Mouse (Mus musculus) frontal cortex, postnatal 36 days (tissue): ENCODE data around the gene Fbxl16.
A peak's percentile ranks its signal among the peaks of the same experiment; 100 is the strongest.

Source experiments
- DNase-seq, 2 experiments: peaks; one replicate each; pipeline ENCODE4 v3.0.0; 2022; ENCODE audit warnings: low spot score in 2 of 2

Fbxl16 gene

GRCm38 (mm10) chr17:25828712-25829557, 20.1 kb downstream of the Fbxl16 start, which contains the start of gene Jmjd8:
TSS of gene Jmjd8 (plus strand) at chr17:25828867.
- DNase-seq = peak; percentile 85 to 91

GRCm38 (mm10) chr17:25829558-25830017, 20.7 kb downstream of the Fbxl16 start:
- DNase-seq = no peak

GRCm38 (mm10) chr17:25830200-25830753, 21.4 kb downstream of the Fbxl16 start:
- DNase-seq = no peak

- DNase-seq = no peak
Observed at GRCm38 (mm10) chr17:25830806-25831431, 22.0 kb downstream of the Fbxl16 start.

GRCm38 (mm10) chr17:25831451-25832281, 22.8 kb downstream of the Fbxl16 start:
- DNase-seq = no peak

- DNase-seq = peak; percentile 98
Observed at GRCm38 (mm10) chr17:25832436-25833290, 23.8 kb downstream of the Fbxl16 start.

- peak in 1 of 2 experiments; percentile 87 for DNase-seq
Observed at GRCm38 (mm10) chr17:25833291-25833663, 24.4 kb downstream of the Fbxl16 start, which contains the start of gene Stub1. TSS of gene Stub1 (minus strand) at chr17:25833404.

GRCm38 (mm10) chr17:25833961-25834594, 25.2 kb downstream of the Fbxl16 start:
- DNase-seq = no peak

- DNase-seq = no peak
Observed at GRCm38 (mm10) chr17:25834595-25835222, 25.8 kb downstream of the Fbxl16 start.

- no peak for DNase-seq
Observed at GRCm38 (mm10) chr17:25835301-25835700, 26.4 kb downstream of the Fbxl16 start.

- DNase-seq = no peak
Observed at GRCm38 (mm10) chr17:25835816-25836215, 26.9 kb downstream of the Fbxl16 start.

GRCm38 (mm10) chr17:25836397-25837075, 27.7 kb downstream of the Fbxl16 start:
- peak in 1 of 2 experiments; percentile 40 for DNase-seq

GRCm38 (mm10) chr17:25837076-25837410, 28.2 kb downstream of the Fbxl16 start, which contains the start of gene Rhbdl1:
TSS of gene Rhbdl1 (minus strand) at chr17:25837295.
- DNase-seq = peak; percentile 86 to 89

- peak in 1 of 2 experiments; percentile 40 for DNase-seq
Observed at GRCm38 (mm10) chr17:25837533-25837932, 28.6 kb downstream of the Fbxl16 start.

GRCm38 (mm10) chr17:25838904-25839303, 30.0 kb downstream of the Fbxl16 start:
- DNase-seq = no peak

GRCm38 (mm10) chr17:25839455-25840235, 30.8 kb downstream of the Fbxl16 start:
- no peak for DNase-seq

GRCm38 (mm10) chr17:25840519-25840918, 31.6 kb downstream of the Fbxl16 start:
- DNase-seq = no peak
